Mouse (Mus musculus) kidney, embryonic 14.5 days (tissue): ENCODE data around the gene Laptm5. TPM values are rescaled to one million over a fixed set of nuclear protein-coding genes. Genes with fewer than 3 reads are reported as not detected.

Experiments
- ATAC-seq: fragments of 200-750 bp; cut with Nextera tagmentation; 2 replicates; pipeline ENCODE4 v1.8.0; 2017; ENCODE audit warnings: moderate number of reproducible peaks, mild to moderate bottlenecking, moderate TSS enrichment, moderate library complexity; ENCODE audit not compliant: low FRiP score, low TSS enrichment
- H3K27ac ChIP-seq: fragments of 300-500 bp; sonication (generic); 2 replicates; pipeline ENCODE4 v1.5.1; 2014; ENCODE audit warnings: low read depth, mild to moderate bottlenecking, low read length, moderate library complexity, mixed read lengths
- H3K27me3 ChIP-seq: fragments of 300-500 bp; sonication (generic); 2 replicates; pipeline ENCODE4 v1.6.1; 2014; ENCODE audit warnings: mild to moderate bottlenecking, low read length; ENCODE audit not compliant: control insufficient read depth, insufficient read depth
- H3K36me3 ChIP-seq: fragments of 300-500 bp; sonication (generic); 2 replicates; pipeline ENCODE4 v1.6.1; 2014; ENCODE audit warnings: low read length, mixed read lengths; ENCODE audit not compliant: control insufficient read depth, insufficient read depth
- H3K4me1 ChIP-seq: fragments of 300-500 bp; sonication (generic); 2 replicates; pipeline ENCODE4 v1.6.1; 2014; ENCODE audit warnings: low read length, mixed read lengths; ENCODE audit not compliant: control insufficient read depth, insufficient read depth
- H3K4me2 ChIP-seq: fragments of 300-500 bp; sonication (generic); replicated peaks from 2 replicates; pipeline ENCODE4 v1.6.1; 2014; ENCODE audit warnings: low read depth, mild to moderate bottlenecking, low read length
- H3K4me3 ChIP-seq: fragments of 300-500 bp; sonication (generic); 2 replicates; pipeline ENCODE4 v1.5.1; 2014; ENCODE audit warnings: mild to moderate bottlenecking, low read length
- H3K9ac ChIP-seq: fragments of 300-500 bp; sonication (generic); 2 replicates; pipeline ENCODE4 v1.6.1; 2014; ENCODE audit warnings: low read depth, mild to moderate bottlenecking, low read length, moderate library complexity
- H3K9me3 ChIP-seq: fragments of 300-500 bp; sonication (generic); 2 replicates; pipeline ENCODE4 v1.6.1; 2016; ENCODE audit warnings: low read length; ENCODE audit not compliant: control insufficient read depth
- WGBS: fragments of 180-500 bp; shearing (Covaris S2); extraction: QIAGEN DNeasy Blood & Tissue Kit; methylation state at CpG from one replicate; pipeline ENCODE4 v1.1.7; 2014; 5-methylcytosine and 5-hydroxymethylcytosine counted together
- polyA plus RNA-seq: library from polyadenylated mRNA; unstranded; fragments of >200 nt; fragmentation: Nextera tagmentation; extraction: Ambion mirVana; gene quantifications from 2 replicates; pipeline ENCODE4 v1.2.1, GENCODE M21; 2014

Laptm5 gene
- polyA plus RNA-seq, 1 experiment from 2014 or later = 29.5 TPM

- Histone ChIP-seq H3K36me3 (no peaks in the 10 kb centered on the region), H3K4me3 (peak overlapping the region; percentile 21), H3K9ac (peak overlapping the region; percentile 18; the same call in 1 of the 2 replicates), H3K27me3 (no peaks in the 10 kb centered on the region), H3K4me1 (peaks cover 28% of the 10 kb centered on the region), H3K9me3 (no peaks in the 10 kb centered on the region), H3K4me2 (peak overlapping the region; percentile 44), H3K27ac (0 out of 2 replicates have a peak overlapping the region, but pooled peaks have one; percentile 6)
- WGBS = 3% methylated on average over 21 of the region's 21 CpGs
- peak; percentile 58 for ATAC-seq
These were observed 34.5 kb upstream of the Laptm5 start for GRCm38 (mm10) chr4:130878273-130879047.

GRCm38 (mm10) chr4:130879048-130879384 lies 33.9 kb upstream of the Laptm5 start:
- no peaks in the 10 kb centered on the region for H3K27me3 ChIP-seq
- ATAC-seq = 0 out of 2 replicates have a peak, but pooled peaks have one; percentile 5
- 0 out of 2 replicates have a peak overlapping the region, but pooled peaks have one; percentile 6 for H3K27ac ChIP-seq
- no peak overlapping the region for H3K4me3 ChIP-seq
- no peak overlapping the region for H3K4me2 ChIP-seq
- WGBS = 50% methylated on average over 1 of the region's 1 CpGs
- no peak overlapping the region; the same call in 1 of the 2 replicates for H3K9ac ChIP-seq
- no peaks in the 10 kb centered on the region for H3K36me3 ChIP-seq
- H3K9me3 ChIP-seq = no peaks in the 10 kb centered on the region
- peaks cover 28% of the 10 kb centered on the region for H3K4me1 ChIP-seq

GRCm38 (mm10) chr4:130881336-130881735 lies 31.6 kb upstream of the Laptm5 start:
- no peak overlapping the region for H3K27ac ChIP-seq
- H3K4me2 ChIP-seq = no peak overlapping the region
- no peak overlapping the region for H3K9ac ChIP-seq
- ATAC-seq = no peak
- no peak overlapping the region for H3K4me3 ChIP-seq
- H3K4me1 ChIP-seq = peaks cover 14% of the 10 kb centered on the region; the same call in 1 of the 2 replicates
- no peaks in the 10 kb centered on the region for H3K9me3 ChIP-seq
- no peaks in the 10 kb centered on the region for H3K27me3 ChIP-seq
- H3K36me3 ChIP-seq = no peaks in the 10 kb centered on the region
- 54% methylated on average over 5 of the region's 5 CpGs for WGBS

GRCm38 (mm10) chr4:130882762-130883161 lies 30.2 kb upstream of the Laptm5 start:
- no peak overlapping the region for H3K27ac ChIP-seq
- no peak overlapping the region for H3K4me3 ChIP-seq
- H3K27me3 ChIP-seq = no peaks in the 10 kb centered on the region
- H3K36me3 ChIP-seq = no peaks in the 10 kb centered on the region
- H3K4me1 ChIP-seq = peaks cover 19% of the 10 kb centered on the region
- no peak overlapping the region for H3K9ac ChIP-seq
- H3K9me3 ChIP-seq = no peaks in the 10 kb centered on the region
- WGBS = 79% methylated on average over 15 of the region's 15 CpGs
- no peak for ATAC-seq
- no peak overlapping the region for H3K4me2 ChIP-seq

GRCm38 (mm10) chr4:130883820-130884533 lies 28.9 kb upstream of the Laptm5 start:
- H3K9ac ChIP-seq = no peak overlapping the region
- no peak overlapping the region for H3K4me2 ChIP-seq
- ATAC-seq = 0 out of 2 replicates have a peak, but pooled peaks have one; percentile 41
- no peaks in the 10 kb centered on the region for H3K36me3 ChIP-seq
- H3K27ac ChIP-seq = no peak overlapping the region
- H3K4me3 ChIP-seq = no peak overlapping the region
- H3K4me1 ChIP-seq = peaks cover 9% of the 10 kb centered on the region
- H3K27me3 ChIP-seq = no peaks in the 10 kb centered on the region
- 39% methylated on average over 13 of the region's 13 CpGs for WGBS
- H3K9me3 ChIP-seq = no peaks in the 10 kb centered on the region

GRCm38 (mm10) chr4:130887148-130887745 lies 25.7 kb upstream of the Laptm5 start:
- H3K9me3 ChIP-seq = no peaks in the 10 kb centered on the region
- no peak overlapping the region for H3K4me2 ChIP-seq
- H3K9ac ChIP-seq = no peak overlapping the region
- H3K36me3 ChIP-seq = no peaks in the 10 kb centered on the region
- H3K27me3 ChIP-seq = no peaks in the 10 kb centered on the region
- no peak overlapping the region for H3K27ac ChIP-seq
- H3K4me3 ChIP-seq = no peak overlapping the region
- peaks cover 11% of the 10 kb centered on the region; the same call in 1 of the 2 replicates for H3K4me1 ChIP-seq
- ATAC-seq = no peak
- 12% methylated on average over 11 of the region's 11 CpGs for WGBS

- H3K4me2 ChIP-seq = no peak overlapping the region
- no peaks in the 10 kb centered on the region for H3K36me3 ChIP-seq
- no peaks in the 10 kb centered on the region for H3K27me3 ChIP-seq
- 35% methylated on average over 10 of the region's 11 CpGs for WGBS
- no peak overlapping the region for H3K9ac ChIP-seq
- H3K9me3 ChIP-seq = no peaks in the 10 kb centered on the region
- peak; percentile 14; the same call in 1 of the 2 replicates for ATAC-seq
- no peak overlapping the region for H3K27ac ChIP-seq
- H3K4me3 ChIP-seq = no peak overlapping the region
- peaks cover 11% of the 10 kb centered on the region; the same call in 1 of the 2 replicates for H3K4me1 ChIP-seq
These were observed 23.0 kb upstream of the Laptm5 start for GRCm38 (mm10) chr4:130889777-130890510.

- Histone ChIP-seq H3K27me3 (no peaks in the 10 kb centered on the region), H3K36me3 (no peaks in the 10 kb centered on the region), H3K4me2 (no peak overlapping the region), H3K9ac (no peak overlapping the region), H3K4me3 (no peak overlapping the region), H3K27ac (no peak overlapping the region), H3K4me1 (peaks cover 11% of the 10 kb centered on the region; the same call in 1 of the 2 replicates), H3K9me3 (no peaks in the 10 kb centered on the region)
- ATAC-seq = no peak
These were observed 22.4 kb upstream of the Laptm5 start for GRCm38 (mm10) chr4:130890511-130890840.
